ENCODE assay signal across 11 mouse cellular contexts in the genomic region with DNA sequence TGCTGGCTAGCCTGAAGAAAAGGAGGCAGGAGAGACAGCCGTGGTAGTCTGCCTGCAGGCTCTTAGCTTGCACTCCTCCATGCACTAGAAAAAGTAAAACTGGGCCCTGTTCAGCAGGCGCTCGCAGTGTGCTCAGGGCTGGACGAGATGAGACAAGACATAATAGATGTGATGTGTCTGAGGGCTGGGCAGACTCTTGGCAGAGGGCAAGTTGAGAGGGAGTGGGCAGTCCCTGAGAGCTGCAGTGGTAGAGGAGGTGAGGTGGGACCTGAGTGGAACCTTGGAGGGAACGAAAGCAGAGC. TPM values are rescaled to one million over a fixed set of nuclear protein-coding genes. Genes with fewer than 3 reads are reported as not detected.
A peak's percentile ranks its signal among the peaks of the same experiment; 100 is the strongest.
DNase-seq lines count a peak whose midpoint lies in the region; ATAC-seq and TF ChIP-seq lines count a peak whose summit lies in the region.
"Had no signal": no experiment of that assay in that cellular context is flagged by ENCODE, and none has a peak within 500 bp of the region (broad histone marks: within the 10 kb centered on the region; RNA-seq: fewer than 3 reads in every experiment).

No protein-coding gene starts in this region.

- H3K4me1 ChIP-seq in hindbrain, postnatal 0 days (ENCODE audit: insufficient read depth, low read length): peaks cover 11% of the 10 kb centered on the region

- no peak for TF ChIP-seq CTCF in left cerebral cortex, adult 2 months (IDR thresholded peaks at IDR 0.05)
- no peak for TF ChIP-seq CTCF in hindbrain, postnatal 0 days (IDR thresholded peaks at IDR 0.05; ENCODE audit: low read depth)

- H3K9ac ChIP-seq in hindbrain, postnatal 0 days (replicated peaks; ENCODE audit: low read length): no peak overlapping the region

- H3K36me3 ChIP-seq in hindbrain, postnatal 0 days (ENCODE audit: insufficient read depth, low read length): no peaks in the 10 kb centered on the region

- no peaks in the 10 kb centered on the region for H3K9me3 ChIP-seq in hindbrain, postnatal 0 days (ENCODE audit: low read length)

- ATAC-seq in hindbrain, postnatal 0 days: no peak
- no peak for ATAC-seq in inflammation-experienced regulatory T-cells, adult 6 months

- no peak overlapping the region for H3K4me2 ChIP-seq in hindbrain, postnatal 0 days (ENCODE audit: low read depth, low read length)

- H3K4me3 ChIP-seq in left cerebral cortex, adult 2 months: no peak overlapping the region
- no peak overlapping the region for H3K4me3 ChIP-seq in hindbrain, postnatal 0 days (ENCODE audit: low read length)

- peak; percentile 21 for DNase-seq in cerebellum, adult 9-10 months
- no peak for DNase-seq in cerebellum, postnatal 36 days
- DNase-seq in left cerebral cortex, adult 2 months (ENCODE audit: extremely low spot score in 1 of 2, low spot score in 2 of 2): no peak
- DNase-seq in left cerebral cortex, postnatal 36 days (ENCODE audit: low spot score in 2 of 2): no peak
- no peak for DNase-seq in hindbrain, postnatal 0 days (ENCODE audit: low spot score)
- DNase-seq in neural tube, embryonic 10.5 days (ENCODE audit: extremely low spot score, low spot score): peak; percentile 39
- DNase-seq in spleen, postnatal 36 days (ENCODE audit: low spot score in 2 of 2): no peak
- DNase-seq: adrenal gland, postnatal 14 days; spleen, adult 18-20 months had no signal

- intact Hi-C loops in left cerebral cortex, adult 2 months (cut with DNase I): no loop called here
- intact Hi-C loops in left cerebral cortex, postnatal 36 days (cut with DNase I): no loop called here

- peak overlapping the region; percentile 48 for H3K27ac ChIP-seq in left cerebral cortex, adult 2 months
- H3K27ac ChIP-seq in hindbrain, postnatal 0 days: peak overlapping the region; percentile 36; the same call in 1 of the 2 replicates
- H3K27ac ChIP-seq: macrophage had no signal

- 26% methylated on average over 5 of the region's 5 CpGs for WGBS in hindbrain, postnatal 0 days

- H3K27me3 ChIP-seq in hindbrain, postnatal 0 days (ENCODE audit: insufficient read depth, low read length): no peaks in the 10 kb centered on the region

RNA-seq across cellular contexts. Expression of gene Slc9a1, which starts 9.5 kb away (rescaled TPM):
- 10 to 100 TPM; 49.8 to 53.0 TPM for total RNA-seq in left cerebral cortex, adult 2 months (2021)
- total RNA-seq in left cerebral cortex, postnatal 36 days (2021): 10 to 100 TPM; 48.8 to 56.9 TPM
- total RNA-seq in hindbrain, postnatal 0 days (2014; rRNA removed): 21.2 and 21.7 TPM in 2 replicates
- 8.2 and 10.1 TPM in 2 replicates for polyA plus RNA-seq in hindbrain, postnatal 0 days (2015; fragmentation: Nextera tagmentation; extraction: Ambion mirVana)
- polyA plus RNA-seq in inflammation-experienced regulatory T-cells, adult 6 months (2017; shearing (Covaris generic)): 10 to 100 TPM; 13.1 to 14.8 (median 13.3) TPM

RNA-seq across cellular contexts. Expression of gene Wdtc1, which starts 25.7 kb away (rescaled TPM):
- 10 to 100 TPM; 59.7 to 60.6 TPM for total RNA-seq in left cerebral cortex, adult 2 months (2021)
- total RNA-seq in left cerebral cortex, postnatal 36 days (2021): 10 to 100 TPM; 58.6 to 59.8 TPM
- 47.7 and 51.9 TPM in 2 replicates for total RNA-seq in hindbrain, postnatal 0 days (2014; rRNA removed)
- polyA plus RNA-seq in hindbrain, postnatal 0 days (2015; fragmentation: Nextera tagmentation; extraction: Ambion mirVana): 12.8 and 14.9 TPM in 2 replicates
- polyA plus RNA-seq in inflammation-experienced regulatory T-cells, adult 6 months (2017; shearing (Covaris generic)): 10 to 100 TPM in 1 of 3 experiments, 1 to 10 TPM in 2; 5.0 to 10.2 (median 8.8) TPM

Comparison
In these comparisons a context has a peak if more than half of its experiments do, and no peak if none do; other contexts are left out.
1. DNase-seq: peak in cerebellum, adult 9-10 months (single experiment) and neural tube, embryonic 10.5 days (single experiment); none in cerebellum, postnatal 36 days (0 of 2), left cerebral cortex, adult 2 months (0 of 2), left cerebral cortex, postnatal 36 days (0 of 2), hindbrain, postnatal 0 days (single experiment) and spleen, postnatal 36 days (0 of 2).